Mouse (Mus musculus) NIH3T3 (cell line): ENCODE measurements around the gene Coq6.
"Not testable (repeated sequence)": the region's sequence is repeated elsewhere in the genome, so short reads cannot be mapped to it uniquely, and the experiment has no call there.

ENCODE experiments used
- DNase-seq: peaks from one replicate; pipeline ENCODE4 v3.0.0-alpha.2; 2012; ENCODE audit warnings: low read depth

The Coq6 gene

DNA sequence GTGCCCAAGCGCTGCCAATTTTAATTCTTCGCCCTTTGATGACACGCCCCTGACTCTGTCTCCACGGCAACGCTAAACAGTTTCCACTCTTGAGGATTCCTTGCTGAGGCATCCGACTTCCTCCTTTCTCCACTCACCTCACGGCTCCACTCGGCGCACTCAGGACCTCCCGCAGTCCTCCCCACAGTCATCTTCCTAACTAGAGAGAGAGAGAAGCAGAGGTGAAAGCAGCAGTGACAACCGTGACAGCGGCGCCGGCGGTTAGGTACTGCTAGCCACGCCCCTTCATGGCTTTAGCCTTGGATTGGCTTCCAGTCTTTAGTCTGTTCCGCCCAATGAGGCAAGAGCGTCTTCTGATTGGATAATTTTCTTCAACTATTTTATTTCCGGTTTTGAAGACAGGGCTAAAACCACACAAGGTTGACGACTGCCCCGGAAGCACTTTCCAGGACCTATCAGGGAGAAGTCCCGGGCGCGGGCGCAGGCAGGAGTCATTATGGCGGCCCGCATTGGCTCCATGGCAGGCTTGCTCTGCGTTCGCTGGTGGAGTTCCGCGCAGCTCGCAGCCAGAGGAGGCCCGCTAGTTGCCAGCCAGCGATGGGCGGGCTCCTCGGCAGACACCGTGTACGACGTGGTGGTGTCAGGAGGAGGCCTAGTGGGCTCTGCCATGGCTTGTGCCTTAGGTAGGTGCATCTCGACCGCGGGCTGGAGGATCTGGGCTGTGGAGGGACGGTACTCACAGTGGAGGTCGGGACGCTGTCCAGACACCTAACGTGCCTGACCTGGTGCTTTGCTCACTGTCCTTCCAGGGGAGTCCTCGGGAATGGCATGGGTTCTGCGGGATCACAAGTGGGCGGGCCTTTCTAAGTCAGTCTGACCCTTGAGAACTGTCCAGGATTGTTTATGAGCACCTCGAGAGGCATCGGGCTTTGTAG lies at the start of gene Coq6, which contains the start of gene Fam161b:
Gene Coq6, plus strand, starts transcription at position 103 of the 935 bp plus-strand sequence.
Gene Fam161b, minus strand, starts transcription at position 279 of the 935 bp plus-strand sequence.
- DNase-seq = peak; percentile 97

GRCm38 (mm10) chr12:84316006-84316405 lies 45.5 kb upstream of the Coq6 start:
- DNase-seq = no peak

- DNase-seq = peak; percentile 90
These were observed 44.5 kb upstream of the Coq6 start, which contains the start of gene Zfp410 for GRCm38 (mm10) chr12:84316721-84317621. Gene Zfp410 (plus strand): TSS chr12:84316852.

DNA sequence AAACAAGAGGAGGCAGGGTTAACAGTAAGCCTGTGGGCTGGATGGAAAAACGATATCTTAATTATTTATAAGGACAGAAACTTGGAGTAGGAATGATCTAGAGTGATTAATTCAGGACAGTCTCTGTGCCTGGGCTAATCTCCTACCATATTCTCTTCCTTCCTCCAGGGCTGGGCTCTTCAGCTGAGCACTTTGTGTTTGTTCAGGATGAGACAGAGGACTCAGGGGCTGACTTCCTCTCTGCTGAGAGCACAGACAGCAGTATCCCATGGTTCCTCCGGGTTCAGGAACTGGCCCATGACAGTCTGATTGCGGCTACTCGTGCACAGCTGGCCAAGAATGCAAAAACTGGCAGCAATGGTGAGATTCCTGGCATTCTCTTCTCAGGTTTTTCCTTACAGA lies 34.3 kb upstream of the Coq6 start:
- DNase-seq = peak; percentile 49

DNA sequence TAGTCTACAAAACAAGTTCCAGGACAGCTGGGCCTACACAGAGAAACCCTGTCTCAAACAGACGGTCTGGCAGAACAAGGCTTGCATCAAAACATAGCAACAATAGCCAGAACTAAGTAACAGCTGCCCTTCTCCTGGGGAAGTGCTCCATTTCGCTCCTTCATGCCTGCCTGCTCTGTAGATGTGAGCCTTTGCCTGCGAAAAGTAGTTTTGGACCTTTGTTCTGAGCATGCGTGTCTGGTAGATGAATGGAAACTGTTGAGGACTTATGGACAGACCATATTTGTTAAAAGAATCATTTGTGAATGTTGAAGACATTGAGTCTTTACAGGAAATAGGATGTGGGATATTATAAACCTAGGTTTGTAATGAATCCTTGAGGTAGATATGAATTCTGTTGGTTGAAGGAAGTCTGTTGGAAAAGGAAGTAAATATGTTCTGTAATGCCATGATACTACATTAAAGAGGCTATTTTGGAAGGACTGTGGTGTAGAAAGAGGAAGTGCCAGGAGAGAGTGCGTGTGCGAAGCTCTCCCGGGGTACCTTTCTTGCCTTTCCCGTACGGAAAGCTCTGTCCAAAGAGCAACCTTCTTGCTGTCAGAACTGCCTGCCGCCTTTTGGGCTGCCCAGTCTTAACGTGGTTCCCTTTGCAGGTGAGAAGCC lies 24.4 kb upstream of the Coq6 start:
- no peak for DNase-seq

- DNase-seq = peak; percentile 75
These were observed 14.3 kb upstream of the Coq6 start for GRCm38 (mm10) chr12:84347192-84347591.

GRCm38 (mm10) chr12:84358699-84359098 lies 2.8 kb upstream of the Coq6 start:
- not testable (repeated sequence) for DNase-seq

DNA sequence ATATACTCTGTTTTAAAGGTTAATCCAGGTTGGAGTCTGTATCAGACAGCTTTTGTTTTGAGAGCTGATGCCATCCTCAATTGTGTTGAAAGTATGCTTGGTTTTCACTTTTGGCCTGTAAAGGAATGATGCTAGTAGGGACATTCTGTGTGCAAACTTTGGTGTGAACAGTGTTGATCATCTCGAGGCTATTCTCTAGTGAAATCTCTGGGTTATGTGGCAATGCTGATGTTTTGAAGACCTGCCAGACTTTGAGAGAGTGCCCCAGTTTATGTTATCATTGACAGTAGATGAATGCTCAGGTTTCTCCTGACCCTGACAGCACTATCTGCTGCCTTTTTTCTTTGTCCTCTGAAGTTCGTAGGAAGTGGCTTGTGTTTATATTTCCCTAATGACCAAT lies 1.4 kb downstream of the Coq6 start:
- DNase-seq = peak; percentile 23

DNA sequence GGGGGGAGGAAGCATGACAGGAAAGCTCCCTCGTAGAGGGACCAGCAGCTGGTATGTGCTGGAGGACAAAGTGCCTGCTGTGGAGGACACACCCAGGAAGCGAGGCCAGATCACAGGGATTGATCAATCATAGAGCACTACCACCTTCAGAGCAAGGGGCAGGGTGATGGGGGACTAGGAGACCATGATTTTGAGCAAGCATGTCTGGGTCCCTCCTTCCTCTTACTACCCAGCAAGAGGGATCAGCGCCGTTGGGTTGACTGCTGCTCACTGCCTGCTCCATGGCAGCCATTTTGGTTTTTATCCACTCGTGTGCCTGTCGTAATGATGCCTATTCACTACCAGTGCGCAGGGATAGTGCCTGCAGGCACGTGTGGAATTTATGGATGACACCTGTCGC lies 2.8 kb downstream of the Coq6 start:
- no peak for DNase-seq

DNA sequence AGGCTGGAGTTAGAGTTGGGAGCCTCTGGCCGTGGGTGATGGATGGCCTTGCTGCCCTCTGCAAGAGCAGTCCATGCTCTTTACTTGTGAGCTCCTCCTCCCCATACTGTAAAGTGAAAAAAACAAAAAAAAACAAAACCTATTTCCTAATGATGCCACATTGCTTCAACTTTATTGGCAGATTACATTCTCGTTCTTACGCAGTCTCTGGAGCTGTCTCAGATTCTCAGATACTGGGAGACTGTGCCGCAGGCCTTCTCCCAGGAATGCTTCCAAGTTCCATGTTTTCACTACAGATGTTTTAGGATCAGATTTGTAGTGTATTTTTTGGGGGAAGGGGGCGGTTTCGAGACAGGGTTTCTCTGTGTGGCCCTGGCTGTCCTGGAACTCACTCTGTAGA lies 3.7 kb downstream of the Coq6 start:
- DNase-seq = no peak

- peak; percentile 31 for DNase-seq
These were observed 5.5 kb downstream of the Coq6 start for GRCm38 (mm10) chr12:84366971-84367370.

- no peak for DNase-seq
These were observed 10.2 kb downstream of the Coq6 start for GRCm38 (mm10) chr12:84371647-84372046.

- no peak for DNase-seq
These were observed 12.5 kb downstream of the Coq6 start for GRCm38 (mm10) chr12:84373831-84374481.

DNA sequence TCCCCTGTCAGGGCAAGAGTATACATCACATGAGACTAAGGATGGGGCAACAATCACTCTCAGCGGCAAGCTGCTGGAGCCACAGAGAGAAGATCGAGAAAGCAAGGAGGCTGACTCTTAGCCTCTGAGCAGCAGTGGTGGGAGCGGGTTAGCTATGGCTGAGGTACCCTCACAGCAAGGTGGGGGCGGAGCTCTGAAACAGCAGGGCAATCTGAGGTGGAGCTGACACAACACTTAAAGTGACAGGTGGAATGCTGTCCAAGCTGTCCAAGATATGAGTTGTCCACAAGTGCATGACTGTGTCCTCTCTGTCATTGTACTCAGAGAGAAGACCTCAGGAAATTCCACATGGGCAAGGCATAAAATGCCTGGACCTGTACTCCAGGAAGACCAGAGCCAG lies 20.9 kb downstream of the Coq6 start:
- DNase-seq = no peak

DNA sequence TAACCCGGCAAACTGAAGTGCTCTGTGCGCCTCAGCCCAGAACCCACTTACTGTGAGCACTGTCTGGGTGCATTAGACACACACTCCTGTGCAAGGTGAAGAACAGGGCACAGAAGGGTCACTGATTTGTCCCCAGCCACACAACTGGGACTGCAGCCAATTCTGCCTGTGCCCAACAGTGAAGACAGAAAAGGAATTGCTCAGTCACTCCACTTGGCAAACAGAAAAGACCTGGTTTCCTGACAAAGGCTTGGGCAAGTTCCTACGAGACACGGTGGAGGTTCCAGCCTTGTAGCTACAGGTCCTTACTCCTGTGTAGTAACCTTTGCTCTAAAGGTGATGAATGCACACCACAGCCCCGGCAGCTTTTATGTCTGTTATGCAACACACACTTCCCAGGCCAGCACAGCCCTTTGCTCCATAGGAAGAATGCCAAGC lies 23.2 kb downstream of the Coq6 start:
- no peak for DNase-seq

DNA sequence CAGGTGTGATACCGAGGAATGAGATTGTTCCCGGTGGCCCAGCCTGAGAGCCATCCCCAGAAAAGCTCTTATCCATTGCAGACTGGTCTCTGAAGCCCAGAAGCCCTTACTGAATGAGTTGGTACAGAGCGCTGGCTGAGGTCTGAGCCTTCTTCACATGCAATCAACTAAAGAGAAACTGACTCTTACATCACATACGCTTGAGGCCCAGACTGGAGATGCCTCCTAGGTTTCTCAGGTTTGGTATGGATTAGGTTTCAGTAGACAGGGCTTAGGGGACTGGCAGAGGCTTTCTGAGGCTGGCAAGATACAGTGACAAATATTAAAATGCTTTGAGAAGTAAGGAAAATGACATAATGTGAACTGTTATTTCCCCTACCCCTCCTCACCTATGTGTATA lies 24.0 kb downstream of the Coq6 start:
- DNase-seq = no peak

DNA sequence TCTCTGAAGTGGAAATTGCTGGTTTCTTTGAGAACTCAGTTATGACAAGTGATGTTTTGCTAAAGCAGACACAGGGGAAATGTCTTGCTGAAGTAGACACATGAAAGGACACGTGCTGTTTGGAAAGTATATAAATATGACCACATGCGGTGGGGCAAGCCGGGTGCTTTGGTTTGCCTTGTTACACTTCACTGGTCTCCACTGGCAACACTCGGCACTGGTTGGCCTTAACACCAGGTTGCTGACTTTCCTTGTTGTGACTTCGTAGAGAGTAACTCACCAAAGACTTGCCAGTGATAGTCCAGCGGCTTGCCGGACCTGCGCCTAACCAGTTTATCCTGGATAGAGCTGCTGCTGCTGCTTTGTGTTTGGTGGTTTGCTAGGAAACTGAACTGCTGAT lies 26.6 kb downstream of the Coq6 start:
- no peak for DNase-seq

DNA sequence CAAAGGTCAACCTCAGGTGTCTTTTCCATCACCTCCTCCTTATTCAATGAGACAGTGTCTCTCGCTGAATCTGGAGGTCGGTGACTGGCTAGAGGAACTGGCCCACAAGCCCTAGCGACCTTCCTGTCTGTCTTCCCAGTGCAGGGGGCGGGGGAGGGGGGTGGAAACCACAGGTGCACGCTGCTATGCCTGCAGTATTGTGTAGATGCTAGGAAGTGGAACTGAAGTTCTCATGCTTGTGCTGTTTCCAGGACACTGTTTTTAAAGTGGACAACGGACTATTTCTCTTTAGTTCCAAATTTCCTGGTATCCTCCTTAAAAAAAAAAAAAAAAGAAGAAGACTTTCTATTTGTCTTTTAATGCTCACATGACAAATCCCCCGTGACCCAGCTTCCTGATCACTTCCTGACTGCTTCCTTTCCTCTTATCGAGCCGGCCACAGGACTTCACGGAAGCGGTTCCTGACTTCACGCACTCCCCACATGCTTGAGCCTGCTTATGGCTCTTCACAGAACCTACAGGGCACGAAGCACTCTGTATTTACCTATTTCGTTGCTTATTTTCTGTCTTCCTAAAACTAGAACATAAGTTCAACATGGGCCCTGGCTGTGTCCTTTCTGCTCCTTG lies 27.4 kb downstream of the Coq6 start:
- DNase-seq = no peak

DNA sequence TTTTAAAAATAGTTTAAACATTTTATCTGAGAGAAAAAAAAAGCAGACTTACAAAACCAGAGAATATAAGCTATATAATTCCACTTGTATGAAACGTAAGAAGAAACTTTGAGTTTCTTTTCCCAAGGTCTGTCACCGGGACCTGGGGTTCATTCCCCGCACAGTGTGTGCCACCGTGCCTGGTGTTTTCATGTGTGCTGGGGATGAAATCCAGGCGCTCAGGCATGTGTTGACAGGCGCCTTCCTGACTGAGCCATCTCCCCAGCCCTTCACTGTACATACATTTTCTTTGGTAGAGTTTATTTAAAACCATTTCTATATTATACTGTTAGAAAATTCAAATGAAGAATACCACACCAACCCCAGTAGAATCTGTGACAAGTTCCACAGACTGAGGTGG lies 28.9 kb downstream of the Coq6 start:
- DNase-seq = no peak

DNA sequence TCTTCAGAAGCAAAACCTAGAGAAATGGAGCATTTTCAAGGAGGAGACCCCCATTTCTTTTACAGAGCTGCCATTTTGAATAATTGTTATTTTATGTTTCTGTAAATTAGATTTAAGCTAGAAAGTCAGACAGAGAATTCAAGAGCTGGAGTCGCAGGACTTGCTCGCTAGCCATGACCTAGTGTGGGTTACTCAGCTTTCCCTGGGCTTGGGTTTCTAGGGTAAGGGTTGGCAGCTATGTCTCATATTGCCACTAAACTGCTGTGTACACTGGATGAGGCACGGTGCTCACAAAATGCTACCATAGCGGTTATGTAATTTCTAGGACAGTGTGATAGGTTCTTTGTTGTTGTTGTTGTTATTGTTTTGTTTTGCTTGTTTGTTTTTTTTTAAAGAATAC lies 31.2 kb downstream of the Coq6 start:
- no peak for DNase-seq

DNA sequence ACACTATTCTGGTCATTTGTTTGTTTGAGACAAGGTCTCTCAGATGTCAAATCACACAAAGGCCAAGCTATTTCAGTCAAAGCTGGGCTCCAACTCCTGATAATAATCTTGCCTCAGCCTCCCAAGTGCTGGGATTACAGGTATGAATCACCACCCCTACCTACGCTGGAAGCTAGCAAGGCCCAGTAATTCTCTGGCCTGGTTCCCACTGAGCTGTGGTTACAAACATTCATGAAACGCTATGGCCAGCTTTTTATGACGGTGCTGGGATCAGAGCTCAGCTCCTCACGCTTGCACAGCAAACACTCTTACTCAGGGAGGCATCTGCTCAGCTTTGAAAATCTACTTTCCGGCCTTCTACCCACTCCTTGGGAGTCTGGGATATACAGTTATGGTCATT lies 32.4 kb downstream of the Coq6 start:
- peak; percentile 49 for DNase-seq
